Comparison of ENCODE assay signal across 17 mouse cellular contexts in genomic region chr8:71613418-71613817, GRCm38 (mm10). TPM values are rescaled to one million over a fixed set of nuclear protein-coding genes. Genes with fewer than 3 reads are reported as not detected.
DNase-seq lines count a peak whose midpoint lies in the region; ATAC-seq and TF ChIP-seq lines count a peak whose summit lies in the region.
"Had no signal": no experiment of that assay in that cellular context is flagged by ENCODE, and none has a peak within 500 bp of the region (broad histone marks: within the 10 kb centered on the region; RNA-seq: fewer than 3 reads in every experiment).

No protein-coding gene starts in this region.

- 49% methylated on average over 4 of the region's 4 CpGs for WGBS in liver, postnatal 0 days (ENCODE audit: insufficient replicate concordance)

- no peaks in the 10 kb centered on the region for H3K27me3 ChIP-seq in liver, postnatal 0 days (ENCODE audit: insufficient read depth, low read length)
- H3K27me3 ChIP-seq in splenic B cell, adult 2 months (ENCODE audit: control insufficient read depth, insufficient read depth, low read length, poor library complexity, severe bottlenecking), result no peaks in the 10 kb centered on the region
- H3K27me3 ChIP-seq: embryonic facial prominence, embryonic 13.5 days; midbrain, embryonic 12.5 days; stomach, embryonic 15.5 days had no signal

- intact Hi-C loops in gastrocnemius, adult 2 months (cut with DNase I), result no loop called here

- no peak for TF ChIP-seq EP300 in liver, postnatal 0 days (IDR thresholded peaks at IDR 0.05; ENCODE audit: low read depth)

- peaks cover 34% of the 10 kb centered on the region for H3K36me3 ChIP-seq in liver, postnatal 0 days (replicated peaks; ENCODE audit: insufficient read depth, low read length)
- peaks cover 2% of the 10 kb centered on the region; the same call in 1 of the 2 replicates for H3K36me3 ChIP-seq in splenic B cell, adult 2 months (ENCODE audit: control insufficient read depth, insufficient read depth, low read length, poor library complexity, severe bottlenecking)

- no peak for DNase-seq in gastrocnemius, adult 2 months
- no peak for DNase-seq in gastrocnemius, adult 8-10 months (ENCODE audit: low spot score in 2 of 2)
- DNase-seq in lung, postnatal 36 days, result peak; percentile 67
- DNase-seq in lung, postnatal 14 days, result no peak
- no peak for DNase-seq in liver, postnatal 0 days
- DNase-seq in splenic B cell, adult 2 months (ENCODE audit: low read depth, low spot score), result peak; percentile 68
- no peak for DNase-seq in T-cell, adult 2 months (ENCODE audit: low spot score)
- no peak for DNase-seq in kidney, postnatal 14 days
- DNase-seq: cerebellum, adult 11 months; kidney, postnatal 36 days; layer of hippocampus, postnatal 36 days had no signal

- H3K4me3 ChIP-seq in gastrocnemius, adult 2 months, result no peak overlapping the region
- H3K4me3 ChIP-seq in liver, postnatal 0 days (ENCODE audit: low read depth, low read length), result no peak overlapping the region
- H3K4me3 ChIP-seq: midbrain, embryonic 12.5 days; stomach, embryonic 15.5 days had no signal

- H3K9me3 ChIP-seq in liver, postnatal 0 days (ENCODE audit: low read length), result no peaks in the 10 kb centered on the region
- H3K9me3 ChIP-seq: embryonic facial prominence, embryonic 13.5 days; midbrain, embryonic 12.5 days; stomach, embryonic 15.5 days had no signal

- peak overlapping the region; percentile 24; the same call in 1 of the 2 replicates for H3K27ac ChIP-seq in gastrocnemius, adult 2 months
- H3K27ac ChIP-seq in liver, postnatal 0 days (ENCODE audit: low read depth), result peak overlapping the region; percentile 53
- H3K27ac ChIP-seq: embryonic facial prominence, embryonic 13.5 days; hindbrain, embryonic 14.5 days; midbrain, embryonic 12.5 days; stomach, embryonic 15.5 days had no signal

- peak overlapping the region; percentile 16 for H3K4me2 ChIP-seq in liver, postnatal 0 days (ENCODE audit: low read depth, low read length)
- H3K4me2 ChIP-seq: embryonic facial prominence, embryonic 13.5 days; hindbrain, embryonic 14.5 days; midbrain, embryonic 12.5 days had no signal

- H3K9ac ChIP-seq in liver, postnatal 0 days (replicated peaks), result no peak overlapping the region
- H3K9ac ChIP-seq: hindbrain, embryonic 14.5 days; midbrain, embryonic 12.5 days; stomach, embryonic 15.5 days had no signal

- peaks cover 22% of the 10 kb centered on the region for H3K4me1 ChIP-seq in liver, postnatal 0 days (ENCODE audit: insufficient read depth)

- TF ChIP-seq CTCF in gastrocnemius, adult 2 months (IDR thresholded peaks at IDR 0.05), result no peak
- no peak for TF ChIP-seq CTCF in liver, postnatal 0 days (IDR thresholded peaks at IDR 0.05; ENCODE audit: low read depth)

- ATAC-seq in liver, postnatal 0 days, result no peak
- ATAC-seq: forebrain, embryonic 14.5 days; intestine, postnatal 0 days had no signal

RNA-seq across cellular contexts. Expression of gene Colgalt1, which starts 2.6 kb away (rescaled TPM):
- 10 to 100 TPM; 39.6 to 44.3 TPM for total RNA-seq in gastrocnemius, adult 2 months (2021)
- total RNA-seq in gastrocnemius, adult 8-10 months (2022), result 10 to 100 TPM; 36.6 to 45.2 (median 38.1) TPM
- polyA plus RNA-seq in liver, postnatal 0 days (2015; fragmentation: Nextera tagmentation; extraction: Ambion mirVana), result 25.0 and 25.7 TPM in 2 replicates

RNA-seq across cellular contexts. Expression of gene Fam129c, which starts 16.0 kb away (rescaled TPM):
- total RNA-seq in gastrocnemius, adult 2 months (2021), result 1 to 10 TPM in 1 of 2 experiments, under 1 TPM in 1; 0.79 to 1.4 TPM
- total RNA-seq in gastrocnemius, adult 8-10 months (2022), result under 1 TPM; 0.27 to 0.63 (median 0.40) TPM
- polyA plus RNA-seq in liver, postnatal 0 days (2015; fragmentation: Nextera tagmentation; extraction: Ambion mirVana), result 9.2 and 11.2 TPM in 2 replicates

RNA-seq across cellular contexts. Expression of gene Pgls, which starts 21.4 kb away (rescaled TPM):
- 10 to 100 TPM; 19.3 to 28.6 TPM for total RNA-seq in gastrocnemius, adult 2 months (2021)
- total RNA-seq in gastrocnemius, adult 8-10 months (2022), result 10 to 100 TPM; 19.3 to 22.8 (median 21.2) TPM
- polyA plus RNA-seq in liver, postnatal 0 days (2015; fragmentation: Nextera tagmentation; extraction: Ambion mirVana), result 153 and 158 TPM in 2 replicates

RNA-seq across cellular contexts. Expression of gene Slc27a1, which starts 44.7 kb away (rescaled TPM):
- 100 to 1,000 TPM in 1 of 2 experiments, 10 to 100 TPM in 1; 57.2 to 116 TPM for total RNA-seq in gastrocnemius, adult 2 months (2021)
- total RNA-seq in gastrocnemius, adult 8-10 months (2022), result 10 to 100 TPM; 70.7 to 88.1 (median 80.5) TPM
- 6.0 and 6.8 TPM in 2 replicates for polyA plus RNA-seq in liver, postnatal 0 days (2015; fragmentation: Nextera tagmentation; extraction: Ambion mirVana)

RNA-seq across cellular contexts. Expression of gene Nxnl1, which starts 47.0 kb away (rescaled TPM):
- total RNA-seq in gastrocnemius, adult 2 months (2021), result not detected
- total RNA-seq in gastrocnemius, adult 8-10 months (2022), result under 1 TPM in 2 of 4 experiments, not detected in 2; 0.09 to 0.13 TPM
- 0.08 TPM in 1 of 2 replicates, not detected in the other for polyA plus RNA-seq in liver, postnatal 0 days (2015; fragmentation: Nextera tagmentation; extraction: Ambion mirVana)
- total RNA-seq: layer of hippocampus, postnatal 36 days had no signal
- polyA plus RNA-seq: embryonic facial prominence, embryonic 13.5 days; forebrain, embryonic 14.5 days; intestine, postnatal 0 days; midbrain, embryonic 12.5 days had no signal

Comparison
In these comparisons a context has a peak if more than half of its experiments do, and no peak if none do; other contexts are left out.
1. DNase-seq: peak in lung, postnatal 36 days (single experiment) and splenic B cell, adult 2 months (single experiment); none in gastrocnemius, adult 2 months (single experiment), gastrocnemius, adult 8-10 months (0 of 2), lung, postnatal 14 days (single experiment), liver, postnatal 0 days (single experiment), T-cell, adult 2 months (single experiment) and kidney, postnatal 14 days (single experiment).